Mouse (Mus musculus): ENCODE data around the gene Dnm1l. TPM values are rescaled to one million over a fixed set of nuclear protein-coding genes. Genes with fewer than 3 reads are reported as not detected.

Gene Dnm1l
- polyA plus RNA-seq (2015; fragmentation: Nextera tagmentation; extraction: Ambion mirVana): 28.2 and 31.2 TPM in 2 replicates

DNA sequence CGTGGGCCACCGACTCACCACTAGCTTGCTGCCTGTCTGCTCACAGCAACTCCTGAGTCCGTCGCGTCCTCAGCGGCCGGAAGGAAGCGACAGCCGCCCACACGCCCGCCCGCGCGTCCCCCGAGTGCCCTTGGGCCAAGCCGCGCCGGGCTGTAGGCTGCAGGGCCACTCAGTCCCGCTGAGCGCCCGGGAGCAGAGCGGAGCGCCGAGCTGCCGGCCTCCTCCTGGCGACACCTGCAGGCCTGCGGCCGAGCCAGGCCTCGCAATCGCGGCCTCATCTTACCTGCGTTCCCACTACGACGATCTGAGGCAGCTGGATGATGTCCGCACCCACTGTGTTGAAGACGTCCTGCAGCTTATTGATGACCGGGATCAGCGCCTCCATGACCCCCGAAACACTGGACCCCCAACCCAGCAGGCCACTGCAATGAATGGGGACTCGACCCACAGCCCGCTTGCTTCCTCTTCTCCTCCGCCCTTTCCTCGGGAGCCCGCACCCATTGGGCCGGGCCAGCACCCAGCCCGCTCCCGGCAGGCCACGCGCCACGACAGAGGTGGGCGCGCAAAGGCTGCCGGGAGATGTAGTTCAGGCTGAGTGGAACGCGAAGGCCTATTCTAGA is at the start of gene Dnm1l:
TSS of gene Dnm1l (minus strand) at position 479 of the 620 bp plus-strand sequence.

GRCm38 (mm10) chr16:16302369-16303137 is 56.2 kb downstream of the Dnm1l start, which contains the start of gene Yars2:
Yars2 (plus strand) TSS chr16:16302965.

Other genes starting within 250 kb of the Dnm1l start
- 0.24 and 0.42 TPM in 2 replicates for gene Pkp2, start 145.6 kb downstream of the Dnm1l start, polyA plus RNA-seq (2015; fragmentation: Nextera tagmentation; extraction: Ambion mirVana)
- gene Yars2, start 56.0 kb downstream of the Dnm1l start, polyA plus RNA-seq (2015; fragmentation: Nextera tagmentation; extraction: Ambion mirVana): 22.8 and 23.3 TPM in 2 replicates
- 5.9 and 7.5 TPM in 2 replicates for gene Fgd4, start 241.6 kb upstream of the Dnm1l start, polyA plus RNA-seq (2015; fragmentation: Nextera tagmentation; extraction: Ambion mirVana)